Mouse (Mus musculus): ENCODE results near the gene Unc13a.

- no peak for TF ChIP-seq CTCF (IDR thresholded peaks at IDR 0.05; ENCODE audit: low read depth, low read length)
- TF ChIP-seq POLR2AphosphoS5 (IDR thresholded peaks at IDR 0.05; ENCODE audit: insufficient replicate concordance, low read depth, low read length) = no peak
- no peak for TF ChIP-seq TAL1 (conservative IDR thresholded peaks at IDR 0.05; ENCODE audit: low read depth, low read length)
- TF ChIP-seq GATA1 (IDR thresholded peaks at IDR 0.05; ENCODE audit: borderline replicate concordance, low read length) = no peak
These were observed 4.3 kb downstream of the Unc13a start for GRCm38 (mm10) chr8:71667256-71667655.
